11 mouse cellular contexts compared by ENCODE assay signal in genomic region chr12:70058956-70059851, GRCm38 (mm10). TPM values are rescaled to one million over a fixed set of nuclear protein-coding genes. Genes with fewer than 3 reads are reported as not detected.
DNase-seq lines count a peak whose midpoint lies in the region; ATAC-seq and TF ChIP-seq lines count a peak whose summit lies in the region.
"Had no signal": no experiment of that assay in that cellular context is flagged by ENCODE, and none has a peak within 500 bp of the region (broad histone marks: within the 10 kb centered on the region; RNA-seq: fewer than 3 reads in every experiment).

No protein-coding gene starts in this region.

- H3K4me2 ChIP-seq in heart, postnatal 0 days (ENCODE audit: low read depth, low read length), result no peak overlapping the region
- H3K4me2 ChIP-seq in limb, embryonic 13.5 days (replicated peaks), result no peak overlapping the region
- H3K4me2 ChIP-seq: lung, embryonic 15.5 days; neural tube, embryonic 13.5 days had no signal

- no peaks in the 10 kb centered on the region for H3K27me3 ChIP-seq in heart, postnatal 0 days (ENCODE audit: control insufficient read depth, insufficient read depth, low read length)
- no peaks in the 10 kb centered on the region for H3K27me3 ChIP-seq in heart, embryonic 10.5 days (ENCODE audit: insufficient read depth, poor library complexity, severe bottlenecking)
- no peaks in the 10 kb centered on the region for H3K27me3 ChIP-seq in limb, embryonic 13.5 days
- H3K27me3 ChIP-seq: lung, embryonic 15.5 days; neural tube, embryonic 13.5 days had no signal

- DNase-seq in heart, postnatal 0 days (ENCODE audit: low spot score), result no peak
- no peak for DNase-seq in heart, embryonic 10.5 days (ENCODE audit: low spot score)
- peak; percentile 16 for DNase-seq in thymus, postnatal 0 days (ENCODE audit: low spot score)
- DNase-seq in thymus, postnatal 10 days (ENCODE audit: low spot score in 2 of 2), result no peak
- DNase-seq in left cerebral cortex, postnatal 36 days (ENCODE audit: low spot score in 2 of 2), result no peak
- no peak for DNase-seq in cerebellum, postnatal 10 days

- WGBS in heart, postnatal 0 days, result 76% methylated on average over 14 of the region's 14 CpGs
- WGBS in heart, embryonic 10.5 days, result 71% methylated on average over 14 of the region's 14 CpGs
- WGBS in limb, embryonic 13.5 days, result 62% methylated on average over 14 of the region's 14 CpGs

- intact Hi-C loops in left cerebral cortex, postnatal 36 days (cut with DNase I), result no loop called here

- ATAC-seq in heart, postnatal 0 days (ENCODE audit: insufficient read depth, low read depth), result no peak
- ATAC-seq in limb, embryonic 13.5 days (ENCODE audit: low FRiP score, low read depth), result peak; percentile 40; the same call in 1 of the 2 replicates
- ATAC-seq in megakaryocyte-erythroid progenitor cell, adult 5-6 weeks (replicated peaks; ENCODE audit: low FRiP score, low TSS enrichment, poor library complexity, severe bottlenecking), result no peak

- TF ChIP-seq CTCF in heart, postnatal 0 days (IDR thresholded peaks at IDR 0.05; ENCODE audit: low read depth), result peak; percentile 38

- no peak for TF ChIP-seq EP300 in heart, postnatal 0 days (IDR thresholded peaks at IDR 0.05; ENCODE audit: low read depth)

- no peaks in the 10 kb centered on the region for H3K9me3 ChIP-seq in heart, postnatal 0 days (replicated peaks; ENCODE audit: control insufficient read depth, low read length)
- H3K9me3 ChIP-seq in heart, embryonic 10.5 days, result no peaks in the 10 kb centered on the region
- no peaks in the 10 kb centered on the region for H3K9me3 ChIP-seq in limb, embryonic 13.5 days
- H3K9me3 ChIP-seq: lung, embryonic 15.5 days; neural tube, embryonic 13.5 days had no signal

- no peak overlapping the region for H3K27ac ChIP-seq in heart, postnatal 0 days (ENCODE audit: low read depth)
- no peak overlapping the region for H3K27ac ChIP-seq in heart, embryonic 10.5 days
- no peak overlapping the region for H3K27ac ChIP-seq in limb, embryonic 13.5 days
- H3K27ac ChIP-seq: lung, embryonic 15.5 days; neural tube, embryonic 13.5 days had no signal

- H3K4me1 ChIP-seq in heart, postnatal 0 days (ENCODE audit: control insufficient read depth, insufficient read depth), result no peaks in the 10 kb centered on the region
- no peaks in the 10 kb centered on the region for H3K4me1 ChIP-seq in heart, embryonic 10.5 days
- peaks cover 20% of the 10 kb centered on the region for H3K4me1 ChIP-seq in limb, embryonic 13.5 days
- H3K4me1 ChIP-seq: lung, embryonic 15.5 days had no signal

- H3K9ac ChIP-seq in heart, postnatal 0 days (replicated peaks; ENCODE audit: low read depth, low read length), result no peak overlapping the region
- no peak overlapping the region for H3K9ac ChIP-seq in limb, embryonic 13.5 days
- H3K9ac ChIP-seq: lung, embryonic 15.5 days; neural tube, embryonic 13.5 days had no signal

- H3K4me3 ChIP-seq in heart, postnatal 0 days (ENCODE audit: low read depth, low read length), result no peak overlapping the region
- H3K4me3 ChIP-seq in heart, embryonic 10.5 days, result no peak overlapping the region
- no peak overlapping the region for H3K4me3 ChIP-seq in limb, embryonic 13.5 days
- H3K4me3 ChIP-seq: erythroblast, embryonic 14.5 days; lung, embryonic 15.5 days; neural tube, embryonic 13.5 days had no signal

- peaks cover 45% of the 10 kb centered on the region for H3K36me3 ChIP-seq in heart, postnatal 0 days (replicated peaks; ENCODE audit: control insufficient read depth, insufficient read depth, low read length)
- peaks cover 25% of the 10 kb centered on the region for H3K36me3 ChIP-seq in heart, embryonic 10.5 days
- H3K36me3 ChIP-seq in limb, embryonic 13.5 days, result peaks cover 27% of the 10 kb centered on the region

RNA-seq across cellular contexts. Expression of gene Nin, which starts 54.3 kb away (rescaled TPM):
- 9.8 and 15.3 TPM in 2 replicates for total RNA-seq in heart, postnatal 0 days (2014; rRNA removed; ENCODE audit: low replicate concordance)
- polyA plus RNA-seq in heart, postnatal 0 days (2015; fragmentation: Nextera tagmentation; extraction: Ambion mirVana), result 4.3 and 5.1 TPM in 2 replicates
- 5.9 and 9.1 TPM in 2 replicates for polyA plus RNA-seq in heart, embryonic 10.5 days (2016; fragmentation: Nextera tagmentation; extraction: Ambion mirVana)
- 9.1 and 11.4 TPM in 2 replicates for polyA plus RNA-seq in thymus, postnatal 0 days (2015; fragmentation: Nextera tagmentation; extraction: Ambion mirVana)
- polyA plus RNA-seq in limb, embryonic 13.5 days (2015; fragmentation: Nextera tagmentation; extraction: Ambion mirVana), result 11.0 and 11.4 TPM in 2 replicates
- total RNA-seq in left cerebral cortex, postnatal 36 days (2021), result 10 to 100 TPM; 54.4 to 72.2 TPM
- total RNA-seq in megakaryocyte-erythroid progenitor cell, adult 5-6 weeks (2014; fragmentation: Nextera tagmentation), result 33.1 and 50.1 TPM in 2 replicates
- 41.3 and 61.0 TPM in 2 replicates for total RNA-seq in megakaryocyte-erythroid progenitor cell, adult 5-6 weeks (2017)
